Mouse (Mus musculus) liver, embryonic 16.5 days (tissue): ENCODE measurements around the gene Tanc2. TPM values are rescaled to one million over a fixed set of nuclear protein-coding genes. Genes with fewer than 3 reads are reported as not detected.

Source experiments
- ATAC-seq: fragments of 200-750 bp; cut with Nextera tagmentation; 2 replicates; pipeline ENCODE4 v1.8.0; 2017; ENCODE audit warnings: low read depth, mild to moderate bottlenecking, moderate number of reproducible peaks, moderate library complexity
- H3K27ac ChIP-seq: fragments of 300-500 bp; sonication (generic); 2 replicates; pipeline ENCODE4 v1.5.1; 2014; ENCODE audit warnings: mild to moderate bottlenecking, low read length
- H3K27me3 ChIP-seq: fragments of 300-500 bp; sonication (generic); 2 replicates; pipeline ENCODE4 v1.6.1; 2014; ENCODE audit warnings: low read depth, low read length, mixed read lengths; ENCODE audit not compliant: control insufficient read depth, insufficient read depth
- H3K36me3 ChIP-seq: fragments of 300-500 bp; sonication (generic); 2 replicates; pipeline ENCODE4 v1.6.1; 2014; ENCODE audit warnings: mild to moderate bottlenecking; ENCODE audit not compliant: control insufficient read depth, insufficient read depth
- H3K4me1 ChIP-seq: fragments of 300-500 bp; sonication (generic); 2 replicates; pipeline ENCODE4 v1.6.1; 2014; ENCODE audit warnings: low read depth, low read length, mixed read lengths; ENCODE audit not compliant: control insufficient read depth
- H3K4me2 ChIP-seq: fragments of 300-500 bp; sonication (generic); 2 replicates; pipeline ENCODE4 v1.6.1; 2014; ENCODE audit warnings: low read depth, low read length, mixed read lengths
- H3K4me3 ChIP-seq: fragments of 300-500 bp; sonication (generic); 2 replicates; pipeline ENCODE4 v1.5.1; 2014; ENCODE audit warnings: low read depth, mild to moderate bottlenecking, low read length
- H3K9ac ChIP-seq: fragments of 300-500 bp; sonication (generic); 2 replicates; pipeline ENCODE4 v1.6.1; 2014; ENCODE audit warnings: low read depth, low read length
- H3K9me3 ChIP-seq: fragments of 300-500 bp; sonication (generic); replicated peaks from 2 replicates; pipeline ENCODE4 v1.6.1; 2016; ENCODE audit warnings: low read length; ENCODE audit not compliant: control insufficient read depth
- WGBS: fragments of 180-500 bp; shearing (Covaris S2); extraction: QIAGEN DNeasy Blood & Tissue Kit; methylation state at CpG from one replicate; pipeline ENCODE4 v1.1.7; 2014; ENCODE audit not compliant: insufficient replicate concordance; 5-methylcytosine and 5-hydroxymethylcytosine counted together
- polyA plus RNA-seq: library from polyadenylated mRNA; unstranded; fragments of >200 nt; fragmentation: Nextera tagmentation; extraction: Ambion mirVana; gene quantifications from 2 replicates; pipeline ENCODE4 v1.2.1, GENCODE M21; 2015

Tanc2 gene
- polyA plus RNA-seq, 1 experiment from 2014 or later = 0.83 TPM

DNA sequence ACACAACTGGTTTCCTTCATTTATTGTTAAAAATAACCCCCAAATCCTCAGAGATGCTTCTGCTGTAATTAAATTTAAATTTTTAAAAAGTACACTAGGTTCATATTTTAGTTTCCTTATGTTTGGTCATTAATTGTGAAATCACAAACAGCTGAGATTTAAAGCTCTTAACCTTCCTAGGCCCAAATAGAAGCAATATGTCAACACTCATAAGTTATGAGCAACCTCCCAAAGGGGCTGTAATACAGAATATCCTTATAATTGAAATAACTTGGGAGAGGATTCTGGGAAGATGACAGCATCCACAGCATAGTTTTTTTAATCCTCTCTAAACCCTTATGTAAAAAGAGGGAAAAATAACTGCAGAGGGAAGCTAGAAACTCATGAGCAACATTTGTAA is 31.7 kb upstream of the Tanc2 start:
- no peaks in the 10 kb centered on the region for H3K9me3 ChIP-seq
- H3K4me3 ChIP-seq = no peak overlapping the region
- ATAC-seq = no peak
- no peaks in the 10 kb centered on the region for H3K36me3 ChIP-seq
- H3K4me1 ChIP-seq = peaks cover 3% of the 10 kb centered on the region; the same call in 1 of the 2 replicates
- H3K4me2 ChIP-seq = no peak overlapping the region
- H3K27ac ChIP-seq = no peak overlapping the region
- H3K27me3 ChIP-seq = no peaks in the 10 kb centered on the region
- no peak overlapping the region for H3K9ac ChIP-seq

DNA sequence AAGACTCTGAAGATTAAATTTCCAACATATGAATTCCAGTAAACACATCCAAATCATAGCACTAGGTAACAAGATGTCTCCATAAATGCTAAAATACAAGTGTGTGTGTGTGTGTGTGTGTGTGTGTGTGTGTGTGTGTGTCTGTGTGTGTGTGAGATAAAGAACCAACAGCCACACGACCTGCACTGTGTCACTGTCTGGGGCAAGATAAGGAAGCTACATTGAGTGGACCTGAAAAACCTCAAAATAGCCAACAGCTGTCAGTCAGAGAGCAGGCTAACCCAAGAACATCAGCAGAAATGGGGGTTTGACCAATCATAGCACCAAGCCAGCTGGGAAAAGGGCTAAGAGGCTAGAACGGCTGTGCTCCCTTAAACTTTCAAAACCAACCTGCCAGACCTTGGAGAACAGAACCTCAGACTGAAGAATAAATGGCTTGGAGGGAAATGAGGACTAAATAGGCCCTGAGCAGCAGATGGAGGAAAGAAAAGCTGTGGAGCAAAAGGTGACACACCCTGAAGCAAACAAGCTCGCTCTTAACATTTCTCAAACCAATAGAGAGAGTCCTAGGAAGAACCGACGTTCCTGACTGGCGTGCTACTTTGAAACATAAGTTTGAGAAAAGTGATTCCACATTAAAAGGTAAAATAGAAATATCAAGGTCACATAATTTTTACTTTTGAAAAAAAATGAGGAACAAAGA is 30.8 kb upstream of the Tanc2 start:
- no peaks in the 10 kb centered on the region for H3K9me3 ChIP-seq
- no peak overlapping the region for H3K4me3 ChIP-seq
- peak; percentile 87 for ATAC-seq
- peaks cover 3% of the 10 kb centered on the region; the same call in 1 of the 2 replicates for H3K4me1 ChIP-seq
- H3K9ac ChIP-seq = no peak overlapping the region
- no peak overlapping the region for H3K4me2 ChIP-seq
- 42% methylated on average over 6 of the region's 6 CpGs for WGBS
- H3K36me3 ChIP-seq = no peaks in the 10 kb centered on the region
- H3K27ac ChIP-seq = no peak overlapping the region; the same call in 1 of the 2 replicates
- H3K27me3 ChIP-seq = no peaks in the 10 kb centered on the region

DNA sequence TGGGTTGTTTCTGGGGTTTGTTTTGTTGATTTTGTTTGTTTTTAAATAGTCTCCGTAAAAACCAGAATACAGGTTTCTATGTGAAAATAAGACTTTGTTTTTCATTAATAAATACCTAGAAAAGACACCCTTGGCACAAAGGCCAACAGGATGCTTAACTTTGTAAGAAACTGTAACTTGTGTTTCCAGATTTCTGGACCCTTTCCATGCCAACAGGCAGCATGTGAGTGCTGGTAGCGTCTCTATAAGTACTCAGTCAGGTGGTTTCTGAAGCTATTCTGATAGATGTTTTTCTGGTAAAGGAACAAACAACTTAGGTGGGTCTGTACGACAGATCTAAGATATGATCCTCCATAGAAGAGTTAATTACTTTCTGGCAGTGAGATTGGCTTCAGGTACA is 26.2 kb upstream of the Tanc2 start:
- peaks cover 3% of the 10 kb centered on the region; the same call in 1 of the 2 replicates for H3K4me1 ChIP-seq
- no peak overlapping the region for H3K4me2 ChIP-seq
- no peaks in the 10 kb centered on the region for H3K27me3 ChIP-seq
- no peak for ATAC-seq
- WGBS = 70% methylated on average over 3 of the region's 3 CpGs
- H3K36me3 ChIP-seq = no peaks in the 10 kb centered on the region
- no peak overlapping the region for H3K4me3 ChIP-seq
- H3K27ac ChIP-seq = no peak overlapping the region
- no peak overlapping the region for H3K9ac ChIP-seq
- no peaks in the 10 kb centered on the region for H3K9me3 ChIP-seq

DNA sequence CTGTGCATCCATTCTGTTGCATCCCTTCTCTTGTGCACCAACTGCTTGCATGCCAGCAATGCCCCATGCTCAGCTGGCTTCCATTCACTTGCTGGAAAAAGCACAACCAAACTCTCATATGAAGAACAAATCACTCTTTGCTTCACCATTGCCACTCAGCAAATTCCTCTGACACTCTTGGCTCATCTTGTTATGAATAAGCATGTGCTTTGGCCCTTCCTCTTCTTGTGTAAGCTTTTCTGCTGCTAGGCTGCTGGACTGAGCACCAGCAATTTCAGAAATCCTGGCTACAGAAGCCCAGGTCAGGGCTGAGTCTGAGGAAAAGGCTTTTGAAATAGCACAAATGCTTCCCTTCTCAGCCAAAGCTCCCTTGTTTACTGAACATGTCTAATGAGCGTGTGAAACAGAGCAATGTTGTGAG is 22.6 kb upstream of the Tanc2 start:
- WGBS = 46% methylated on average over 1 of the region's 1 CpGs
- Histone ChIP-seq H3K4me1 (no peaks in the 10 kb centered on the region), H3K4me3 (no peak overlapping the region), H3K27ac (no peak overlapping the region), H3K4me2 (no peak overlapping the region), H3K36me3 (no peaks in the 10 kb centered on the region), H3K9ac (no peak overlapping the region), H3K9me3 (no peaks in the 10 kb centered on the region), H3K27me3 (no peaks in the 10 kb centered on the region)
- ATAC-seq = no peak

DNA sequence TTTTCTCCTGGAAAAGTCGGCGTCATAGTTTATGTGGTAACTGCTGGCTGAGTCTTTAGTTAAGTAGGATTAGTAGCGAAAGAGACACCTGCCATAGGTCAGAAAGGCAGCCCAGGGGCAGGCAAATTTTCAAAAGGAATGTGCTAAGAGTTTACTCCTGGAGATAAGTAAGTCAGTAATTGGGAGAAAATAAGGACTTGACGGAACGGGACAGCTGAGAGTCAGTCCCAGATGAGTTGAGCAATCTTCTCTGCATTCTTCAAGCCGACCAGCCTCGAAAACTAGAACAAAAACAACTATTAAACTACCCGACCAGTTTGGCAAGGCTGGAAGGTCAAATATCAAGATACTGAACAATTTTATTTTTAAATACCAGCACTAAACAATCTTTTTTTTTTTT is 17.8 kb upstream of the Tanc2 start:
- WGBS = 57% methylated on average over 8 of the region's 8 CpGs
- H3K9ac ChIP-seq = no peak overlapping the region
- no peak overlapping the region for H3K27ac ChIP-seq
- no peaks in the 10 kb centered on the region for H3K9me3 ChIP-seq
- no peak for ATAC-seq
- H3K36me3 ChIP-seq = no peaks in the 10 kb centered on the region
- H3K4me1 ChIP-seq = no peaks in the 10 kb centered on the region
- no peak overlapping the region for H3K4me2 ChIP-seq
- H3K4me3 ChIP-seq = no peak overlapping the region
- no peaks in the 10 kb centered on the region for H3K27me3 ChIP-seq

DNA sequence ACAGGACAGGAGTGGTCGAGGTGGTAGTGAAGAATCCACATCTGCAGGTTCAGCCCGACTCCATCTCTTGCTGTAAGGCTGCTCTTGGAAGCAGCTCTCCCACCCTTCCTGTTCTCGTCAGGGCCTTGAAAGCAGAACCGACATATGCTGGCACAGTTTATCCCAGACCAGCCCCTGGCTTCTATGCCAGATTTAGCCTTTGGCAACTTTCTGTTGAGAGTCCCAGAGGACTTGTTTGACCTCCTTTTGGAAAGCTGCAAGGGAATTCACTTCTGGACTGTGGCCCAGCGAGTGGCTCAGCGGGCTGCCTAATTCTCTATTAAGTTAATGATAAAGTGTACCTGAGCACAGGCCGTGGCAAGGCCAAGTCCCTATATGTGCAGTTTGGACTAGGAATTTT is 15.5 kb upstream of the Tanc2 start:
- H3K9me3 ChIP-seq = no peaks in the 10 kb centered on the region
- H3K4me3 ChIP-seq = no peak overlapping the region
- no peaks in the 10 kb centered on the region for H3K36me3 ChIP-seq
- H3K4me1 ChIP-seq = no peaks in the 10 kb centered on the region
- 58% methylated on average over 7 of the region's 7 CpGs for WGBS
- no peak overlapping the region for H3K4me2 ChIP-seq
- no peak overlapping the region for H3K27ac ChIP-seq
- no peak for ATAC-seq
- H3K27me3 ChIP-seq = no peaks in the 10 kb centered on the region
- H3K9ac ChIP-seq = no peak overlapping the region

DNA sequence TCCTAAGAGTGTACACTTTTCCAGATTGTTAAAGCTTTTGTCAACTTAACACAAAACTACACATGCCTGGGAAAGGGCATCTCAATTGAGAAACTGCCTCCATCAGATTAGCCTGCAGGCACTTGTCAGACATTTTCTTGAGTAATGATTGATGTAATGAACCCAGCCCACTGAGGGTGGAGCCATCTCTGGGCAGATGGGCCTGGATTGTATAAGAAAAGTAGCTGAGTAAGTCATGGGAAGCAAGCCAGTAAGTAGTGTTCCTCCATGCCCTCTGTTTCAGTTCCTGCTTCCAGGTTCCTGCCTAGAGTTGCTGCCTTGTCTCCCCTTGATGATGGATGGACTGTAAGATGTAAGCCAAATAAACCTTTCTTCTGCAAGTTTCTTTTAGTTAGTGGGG is 12.6 kb upstream of the Tanc2 start:
- Histone ChIP-seq H3K27ac (no peak overlapping the region), H3K9me3 (no peaks in the 10 kb centered on the region), H3K4me3 (no peak overlapping the region), H3K27me3 (no peaks in the 10 kb centered on the region), H3K9ac (no peak overlapping the region), H3K36me3 (no peaks in the 10 kb centered on the region), H3K4me2 (no peak overlapping the region), H3K4me1 (no peaks in the 10 kb centered on the region)
- ATAC-seq = no peak

DNA sequence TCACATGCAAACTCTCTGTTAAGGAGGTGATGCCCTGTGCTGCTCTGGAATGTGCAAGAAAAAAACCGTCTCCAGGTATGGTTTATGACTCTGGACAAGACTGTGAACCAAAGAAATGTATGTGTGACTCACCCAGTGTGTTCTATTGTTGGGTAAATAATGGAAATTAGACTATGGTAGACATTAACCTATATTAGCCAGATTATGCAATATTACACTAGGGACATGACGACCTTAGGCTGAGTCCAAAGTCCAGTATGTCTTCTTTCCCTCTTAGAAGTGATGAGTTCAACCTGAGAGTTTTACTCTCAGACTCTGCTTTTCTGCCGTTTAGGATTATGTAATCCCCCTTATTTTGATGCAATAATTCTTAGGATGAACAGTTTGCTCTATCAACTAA is 7.8 kb upstream of the Tanc2 start:
- H3K27me3 ChIP-seq = no peaks in the 10 kb centered on the region
- no peak overlapping the region for H3K27ac ChIP-seq
- ATAC-seq = no peak
- H3K9ac ChIP-seq = no peak overlapping the region
- H3K4me2 ChIP-seq = no peak overlapping the region
- no peaks in the 10 kb centered on the region for H3K36me3 ChIP-seq
- H3K4me1 ChIP-seq = no peaks in the 10 kb centered on the region
- 55% methylated on average over 3 of the region's 3 CpGs for WGBS
- no peak overlapping the region for H3K4me3 ChIP-seq
- H3K9me3 ChIP-seq = no peaks in the 10 kb centered on the region

DNA sequence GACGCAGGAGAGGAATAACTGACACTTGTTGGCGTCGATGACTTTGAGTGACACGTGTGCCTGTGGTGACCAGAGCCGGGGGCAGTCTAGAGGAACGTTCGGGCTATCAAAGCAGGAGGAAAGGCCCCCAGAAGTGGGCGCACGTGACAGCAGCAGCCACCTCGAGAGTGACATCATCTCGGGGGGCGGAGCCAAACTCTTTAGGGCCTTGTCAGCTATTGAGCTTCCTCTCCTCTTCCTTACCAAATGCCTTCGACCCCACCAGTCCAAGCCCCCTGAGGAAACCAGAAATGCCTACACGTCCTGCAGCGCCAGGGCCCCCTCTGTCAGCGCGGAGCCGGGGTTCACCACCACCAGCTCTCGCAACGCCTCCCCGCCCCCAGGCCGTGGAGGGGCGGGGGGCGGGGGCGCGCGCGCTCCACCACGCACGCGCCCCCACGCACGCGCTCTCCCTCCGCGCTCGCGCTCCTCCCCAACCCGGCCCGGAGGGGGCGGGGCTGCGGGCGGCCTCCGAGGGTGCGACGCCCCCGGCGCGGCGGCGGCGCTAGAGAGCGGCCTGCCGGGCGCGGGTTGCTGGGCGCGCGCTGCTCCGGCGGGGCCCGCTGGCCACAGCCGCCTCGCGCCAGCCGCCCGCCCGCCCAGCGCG is 432 bp upstream of the Tanc2 start:
- WGBS = 0% methylated on average over 42 of the region's 70 CpGs
- peak; percentile 92 for ATAC-seq
- Histone ChIP-seq H3K9me3 (no peaks in the 10 kb centered on the region), H3K36me3 (no peaks in the 10 kb centered on the region), H3K4me3 (peak overlapping the region; percentile 69), H3K4me1 (peaks cover 4% of the 10 kb centered on the region), H3K27me3 (peaks cover 7% of the 10 kb centered on the region; the same call in 1 of the 2 replicates), H3K9ac (peak overlapping the region; percentile 78), H3K27ac (peak overlapping the region; percentile 53), H3K4me2 (peak overlapping the region; percentile 98)
